Mouse (Mus musculus): Measurements from ENCODE around the gene Gjb6. TPM values are rescaled to one million over a fixed set of nuclear protein-coding genes. Genes with fewer than 3 reads are reported as not detected.
A peak's percentile ranks its signal among the peaks of the same experiment; 100 is the strongest.

The Gjb6 gene
- 14.4 and 19.7 TPM in 2 replicates for polyA plus RNA-seq (2014; fragmentation: Nextera tagmentation; extraction: Ambion mirVana)

- 2% methylated on average over 33 of the region's 33 CpGs for WGBS
- ATAC-seq (peak; percentile 32; the same call in 1 of the 2 replicates), DNase-seq (ENCODE audit: low spot score) (peak; percentile 7)
- no peaks in the 10 kb centered on the region for H3K36me3 ChIP-seq (ENCODE audit: control insufficient read depth, insufficient read depth, low read length)
- peak within 1 kb of the TSS; percentile 46 for H3K9ac ChIP-seq (ENCODE audit: low read length)
- H3K27ac ChIP-seq (ENCODE audit: low read depth, low read length): no peak within 1 kb of the TSS
- H3K27me3 ChIP-seq (replicated peaks; ENCODE audit: control insufficient read depth, insufficient read depth, low read length): peaks cover 27% of the 10 kb centered on the region
- no peaks in the 10 kb centered on the region for H3K9me3 ChIP-seq (replicated peaks; ENCODE audit: control insufficient read depth, low read length)
- peak within 1 kb of the TSS; percentile 67 for H3K4me2 ChIP-seq (ENCODE audit: low read length)
- H3K4me1 ChIP-seq (ENCODE audit: control insufficient read depth, insufficient read depth, low read length): peaks cover 2% of the 10 kb centered on the region; the same call in 1 of the 2 replicates
- peak within 1 kb of the TSS; percentile 32 for H3K4me3 ChIP-seq (ENCODE audit: low read depth, low read length)
Measured at GRCm38 (mm10) chr14:57133161-57133661, at the start of gene Gjb6. TSS of gene Gjb6 (minus strand) at chr14:57133611.

- no peak overlapping the region for H3K4me2 ChIP-seq (ENCODE audit: low read length)
- H3K36me3 ChIP-seq (ENCODE audit: control insufficient read depth, insufficient read depth, low read length): no peaks in the 10 kb centered on the region
- 88% methylated on average over 3 of the region's 3 CpGs for WGBS
- no peak for ATAC-seq
- no peaks in the 10 kb centered on the region for H3K9me3 ChIP-seq (replicated peaks; ENCODE audit: control insufficient read depth, low read length)
- DNase-seq (ENCODE audit: low spot score): no peak
- H3K4me3 ChIP-seq (ENCODE audit: low read depth, low read length): no peak overlapping the region
- H3K4me1 ChIP-seq (ENCODE audit: control insufficient read depth, insufficient read depth, low read length): no peaks in the 10 kb centered on the region
- H3K27ac ChIP-seq (ENCODE audit: low read depth, low read length): no peak overlapping the region
- no peaks in the 10 kb centered on the region for H3K27me3 ChIP-seq (replicated peaks; ENCODE audit: control insufficient read depth, insufficient read depth, low read length)
- no peak overlapping the region for H3K9ac ChIP-seq (ENCODE audit: low read length)
Measured at GRCm38 (mm10) chr14:57165493-57165892, 32.1 kb upstream of the Gjb6 start.

- no peak overlapping the region for H3K9ac ChIP-seq (ENCODE audit: low read length)
- H3K4me1 ChIP-seq (ENCODE audit: control insufficient read depth, insufficient read depth, low read length): no peaks in the 10 kb centered on the region
- WGBS: 73% methylated on average over 2 of the region's 2 CpGs
- H3K4me3 ChIP-seq (ENCODE audit: low read depth, low read length): no peak overlapping the region
- ATAC-seq (no peak), DNase-seq (ENCODE audit: low spot score) (no peak)
- no peaks in the 10 kb centered on the region for H3K9me3 ChIP-seq (replicated peaks; ENCODE audit: control insufficient read depth, low read length)
- no peaks in the 10 kb centered on the region for H3K27me3 ChIP-seq (replicated peaks; ENCODE audit: control insufficient read depth, insufficient read depth, low read length)
- no peak overlapping the region for H3K4me2 ChIP-seq (ENCODE audit: low read length)
- H3K36me3 ChIP-seq (ENCODE audit: control insufficient read depth, insufficient read depth, low read length): no peaks in the 10 kb centered on the region
- H3K27ac ChIP-seq (ENCODE audit: low read depth, low read length): no peak overlapping the region
Measured at GRCm38 (mm10) chr14:57161833-57162232, 28.4 kb upstream of the Gjb6 start.

- Histone ChIP-seq H3K27me3 (replicated peaks; ENCODE audit: control insufficient read depth, insufficient read depth, low read length) (no peaks in the 10 kb centered on the region), H3K4me1 (ENCODE audit: control insufficient read depth, insufficient read depth, low read length) (no peaks in the 10 kb centered on the region), H3K4me3 (ENCODE audit: low read depth, low read length) (no peak overlapping the region), H3K9ac (ENCODE audit: low read length) (no peak overlapping the region), H3K4me2 (ENCODE audit: low read length) (no peak overlapping the region), H3K36me3 (ENCODE audit: control insufficient read depth, insufficient read depth, low read length) (no peaks in the 10 kb centered on the region), H3K27ac (ENCODE audit: low read depth, low read length) (no peak overlapping the region), H3K9me3 (replicated peaks; ENCODE audit: control insufficient read depth, low read length) (no peaks in the 10 kb centered on the region)
- DNase-seq (ENCODE audit: low spot score) (no peak), ATAC-seq (no peak)
- 76% methylated on average over 4 of the region's 4 CpGs for WGBS
Measured at GRCm38 (mm10) chr14:57161201-57161600, 27.8 kb upstream of the Gjb6 start.

- no peak overlapping the region for H3K4me2 ChIP-seq (ENCODE audit: low read length)
- H3K4me1 ChIP-seq (ENCODE audit: control insufficient read depth, insufficient read depth, low read length): no peaks in the 10 kb centered on the region
- no peak overlapping the region for H3K4me3 ChIP-seq (ENCODE audit: low read depth, low read length)
- no peak overlapping the region for H3K9ac ChIP-seq (ENCODE audit: low read length)
- ATAC-seq: no peak
- WGBS: 45% methylated on average over 6 of the region's 6 CpGs
- H3K27ac ChIP-seq (ENCODE audit: low read depth, low read length): no peak overlapping the region
- no peaks in the 10 kb centered on the region for H3K9me3 ChIP-seq (replicated peaks; ENCODE audit: control insufficient read depth, low read length)
- no peaks in the 10 kb centered on the region for H3K27me3 ChIP-seq (replicated peaks; ENCODE audit: control insufficient read depth, insufficient read depth, low read length)
- H3K36me3 ChIP-seq (ENCODE audit: control insufficient read depth, insufficient read depth, low read length): no peaks in the 10 kb centered on the region
- DNase-seq (ENCODE audit: low spot score): no peak
Measured at GRCm38 (mm10) chr14:57154916-57155315, 21.5 kb upstream of the Gjb6 start.

- Histone ChIP-seq H3K9me3 (replicated peaks; ENCODE audit: control insufficient read depth, low read length) (no peaks in the 10 kb centered on the region), H3K36me3 (ENCODE audit: control insufficient read depth, insufficient read depth, low read length) (no peaks in the 10 kb centered on the region), H3K4me3 (ENCODE audit: low read depth, low read length) (no peak overlapping the region), H3K4me1 (ENCODE audit: control insufficient read depth, insufficient read depth, low read length) (no peaks in the 10 kb centered on the region), H3K27me3 (replicated peaks; ENCODE audit: control insufficient read depth, insufficient read depth, low read length) (no peaks in the 10 kb centered on the region), H3K27ac (ENCODE audit: low read depth, low read length) (no peak overlapping the region), H3K9ac (ENCODE audit: low read length) (no peak overlapping the region), H3K4me2 (ENCODE audit: low read length) (no peak overlapping the region)
- DNase-seq (ENCODE audit: low spot score) (peak; percentile 37), ATAC-seq (no peak)
- 63% methylated on average over 4 of the region's 4 CpGs for WGBS
Measured at GRCm38 (mm10) chr14:57145741-57146140, 12.3 kb upstream of the Gjb6 start.

GRCm38 (mm10) chr14:57135265-57135664, 1.9 kb upstream of the Gjb6 start:
- Histone ChIP-seq H3K4me1 (ENCODE audit: control insufficient read depth, insufficient read depth, low read length) (peaks cover 2% of the 10 kb centered on the region; the same call in 1 of the 2 replicates), H3K36me3 (ENCODE audit: control insufficient read depth, insufficient read depth, low read length) (no peaks in the 10 kb centered on the region), H3K9me3 (replicated peaks; ENCODE audit: control insufficient read depth, low read length) (no peaks in the 10 kb centered on the region), H3K4me2 (ENCODE audit: low read length) (no peak overlapping the region), H3K27me3 (replicated peaks; ENCODE audit: control insufficient read depth, insufficient read depth, low read length) (peaks cover 27% of the 10 kb centered on the region), H3K4me3 (ENCODE audit: low read depth, low read length) (no peak overlapping the region), H3K27ac (ENCODE audit: low read depth, low read length) (no peak overlapping the region), H3K9ac (ENCODE audit: low read length) (no peak overlapping the region)
- 49% methylated on average over 8 of the region's 8 CpGs for WGBS
- DNase-seq (ENCODE audit: low spot score) (no peak), ATAC-seq (no peak)

- H3K27me3 ChIP-seq (replicated peaks; ENCODE audit: control insufficient read depth, insufficient read depth, low read length): peaks cover 9% of the 10 kb centered on the region
- WGBS: 82% methylated on average over 4 of the region's 4 CpGs
- no peak for DNase-seq (ENCODE audit: low spot score)
Measured at GRCm38 (mm10) chr14:57127383-57127782, 6.0 kb downstream of the Gjb6 start.

GRCm38 (mm10) chr14:57122295-57122694, 11.1 kb downstream of the Gjb6 start:
- Histone ChIP-seq H3K27ac (ENCODE audit: low read depth, low read length) (no peak overlapping the region), H3K4me1 (ENCODE audit: control insufficient read depth, insufficient read depth, low read length) (no peaks in the 10 kb centered on the region), H3K36me3 (ENCODE audit: control insufficient read depth, insufficient read depth, low read length) (no peaks in the 10 kb centered on the region), H3K9me3 (replicated peaks; ENCODE audit: control insufficient read depth, low read length) (no peaks in the 10 kb centered on the region), H3K4me3 (ENCODE audit: low read depth, low read length) (no peak overlapping the region), H3K9ac (ENCODE audit: low read length) (no peak overlapping the region), H3K27me3 (replicated peaks; ENCODE audit: control insufficient read depth, insufficient read depth, low read length) (no peaks in the 10 kb centered on the region), H3K4me2 (ENCODE audit: low read length) (no peak overlapping the region)
- DNase-seq (ENCODE audit: low spot score) (no peak), ATAC-seq (no peak)
- WGBS: 84% methylated on average over 7 of the region's 7 CpGs

More at GRCm38 (mm10) chr14:57127383-57127782, 6.0 kb downstream of the Gjb6 start:
- Histone ChIP-seq H3K9me3 (replicated peaks; ENCODE audit: control insufficient read depth, low read length) (no peaks in the 10 kb centered on the region), H3K4me3 (ENCODE audit: low read depth, low read length) (no peak overlapping the region), H3K9ac (ENCODE audit: low read length) (no peak overlapping the region), H3K4me1 (ENCODE audit: control insufficient read depth, insufficient read depth, low read length) (no peaks in the 10 kb centered on the region), H3K4me2 (ENCODE audit: low read length) (no peak overlapping the region), H3K27ac (ENCODE audit: low read depth, low read length) (no peak overlapping the region), H3K36me3 (ENCODE audit: control insufficient read depth, insufficient read depth, low read length) (no peaks in the 10 kb centered on the region)
- no peak for ATAC-seq

All from forebrain, embryonic 14.5 days (tissue).